Mouse (Mus musculus): ENCODE results near the gene Tnfrsf23.

- no peak for TF ChIP-seq CTCF (IDR thresholded peaks at IDR 0.05; ENCODE audit: control insufficient read depth, insufficient read depth, insufficient read length)
- TF ChIP-seq FOSL1 (IDR thresholded peaks at IDR 0.05; ENCODE audit: insufficient read depth, low read length, poor library complexity, severe bottlenecking), result no peak
- no peak for TF ChIP-seq MYOG (IDR thresholded peaks at IDR 0.05; ENCODE audit: control insufficient read depth, extremely low read depth, insufficient read length)
- no peak for TF ChIP-seq CEBPB (IDR thresholded peaks at IDR 0.05; ENCODE audit: low read depth)
- TF ChIP-seq USF1 (IDR thresholded peaks at IDR 0.05; ENCODE audit: low read depth), result no peak
- no peak for TF ChIP-seq MAX (IDR thresholded peaks at IDR 0.05)
- TF ChIP-seq MYOD1 (IDR thresholded peaks at IDR 0.05; ENCODE audit: control insufficient read depth, insufficient read length, low read depth), result no peak
Measured at GRCm38 (mm10) chr7:143691181-143691580, 5.5 kb upstream of the Tnfrsf23 start.

Measured in C2C12 (cell line).